Mouse (Mus musculus) lung, postnatal 25 days (tissue): ENCODE data around the gene Gadl1.
"Not testable (repeated sequence)": the region's sequence is repeated elsewhere in the genome, so short reads cannot be mapped to it uniquely, and the experiment has no call there.

Experiments used
- DNase-seq: peaks from one replicate; pipeline ENCODE4 v3.0.0; 2022; ENCODE audit warnings: low spot score

Gene Gadl1

GRCm38 (mm10) chr9:116025371-116025770, 116.1 kb downstream of the Gadl1 start:
- no peak for DNase-seq

DNA sequence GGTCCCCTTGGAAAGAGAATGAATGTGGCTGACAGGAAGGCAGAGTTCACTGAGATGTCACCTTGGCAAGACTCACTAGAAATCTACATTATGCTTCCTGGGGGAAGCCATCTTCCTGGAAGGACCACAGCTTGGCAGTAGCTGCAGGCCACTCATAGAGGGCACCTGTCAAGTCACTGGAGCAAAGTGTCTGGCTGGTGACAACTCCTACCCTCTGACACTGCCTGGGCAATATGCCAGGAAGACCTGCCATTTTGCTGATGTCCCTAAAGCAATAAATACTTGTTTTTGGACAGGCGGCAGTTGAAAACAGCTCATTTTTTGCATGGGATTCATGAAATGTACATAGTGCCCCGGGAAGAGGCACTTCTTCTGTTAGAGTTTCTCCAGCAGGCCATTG, 119.8 kb downstream of the Gadl1 start:
- DNase-seq, result no peak

GRCm38 (mm10) chr9:116032711-116033110, 123.5 kb downstream of the Gadl1 start:
- DNase-seq, result no peak

DNA sequence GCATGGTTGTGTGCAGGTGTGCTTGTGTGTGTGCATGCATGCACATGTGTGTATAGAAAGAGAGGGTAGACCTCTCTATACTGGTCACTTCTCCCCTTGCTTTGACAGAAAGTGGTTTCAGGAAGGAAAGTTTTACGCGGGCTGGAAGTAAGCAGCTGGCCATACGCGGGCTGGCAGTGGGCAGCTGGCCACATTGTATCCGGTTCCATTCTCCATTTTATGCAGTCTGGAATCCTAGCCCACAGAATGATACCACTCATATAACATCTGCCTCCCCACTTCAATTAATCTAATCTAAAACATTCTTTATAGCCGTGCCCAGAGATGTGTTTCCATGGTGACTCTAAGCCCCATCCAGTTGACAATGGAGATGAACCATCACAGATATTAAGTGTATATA, 129.0 kb downstream of the Gadl1 start:
- no peak for DNase-seq

DNA sequence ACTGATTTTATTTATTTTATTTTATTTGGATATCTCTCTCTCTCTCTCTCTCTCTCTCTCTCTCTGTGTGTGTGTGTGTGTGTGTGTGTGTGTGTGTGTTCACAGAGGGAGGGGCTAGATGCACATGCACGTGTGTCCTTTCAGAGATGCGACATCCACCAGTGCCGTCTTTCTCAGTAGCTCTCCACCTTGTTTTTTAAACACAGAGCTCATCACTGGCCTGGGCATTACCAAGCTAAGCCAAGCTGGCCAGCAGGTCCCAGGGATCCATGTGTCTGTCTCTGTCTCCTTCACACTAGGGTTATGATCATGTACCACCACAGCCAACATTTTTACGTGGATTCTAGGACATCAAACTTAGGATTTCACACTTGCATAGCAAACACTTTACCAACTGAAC, 130.7 kb downstream of the Gadl1 start:
- DNase-seq, result no peak

- not testable (repeated sequence) for DNase-seq
These were observed 131.6 kb downstream of the Gadl1 start for GRCm38 (mm10) chr9:116040852-116041251.

DNA sequence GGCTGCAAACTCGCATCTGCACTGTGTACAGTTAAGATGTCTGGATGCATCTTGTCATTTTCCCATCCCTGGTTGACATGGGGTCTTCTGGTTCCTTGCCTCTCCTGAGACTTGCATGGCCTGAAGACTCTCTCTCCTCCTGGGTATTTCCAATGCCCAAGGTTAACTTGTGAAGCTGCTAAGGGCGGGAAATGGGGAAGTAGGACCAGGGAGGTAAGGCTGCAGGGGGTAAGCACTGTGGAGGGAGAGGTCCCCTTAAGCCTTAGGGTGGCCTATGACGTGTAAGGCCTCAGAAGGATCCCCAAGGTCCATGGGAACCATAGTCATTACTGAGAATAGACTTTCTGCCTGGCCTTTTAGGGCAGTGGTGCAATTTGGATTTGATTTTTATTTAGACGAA, 132.1 kb downstream of the Gadl1 start:
- no peak for DNase-seq

DNA sequence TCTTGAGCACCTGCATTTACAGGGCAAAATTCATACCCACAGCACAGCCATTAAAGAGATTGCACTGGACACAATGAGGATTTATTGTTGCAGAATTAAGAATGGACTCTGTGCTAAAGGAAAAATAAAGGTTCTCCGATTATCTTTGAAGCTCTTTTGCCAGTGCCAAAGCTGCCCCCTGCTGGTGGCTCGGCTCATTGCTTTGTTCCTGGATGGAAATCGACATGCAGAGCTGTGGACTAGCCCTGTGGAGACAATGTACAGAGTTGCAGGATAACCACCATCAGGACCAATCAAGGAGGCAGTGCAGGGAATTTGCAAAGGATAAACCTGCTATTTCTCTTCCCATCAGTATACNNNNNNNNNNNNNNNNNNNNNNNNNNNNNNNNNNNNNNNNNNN, 132.5 kb downstream of the Gadl1 start:
- DNase-seq, result peak; percentile 57

- DNase-seq, result no peak
These were observed 140.7 kb downstream of the Gadl1 start for GRCm38 (mm10) chr9:116049985-116050384.

- no peak for DNase-seq
These were observed 144.7 kb downstream of the Gadl1 start for GRCm38 (mm10) chr9:116053976-116054375.

GRCm38 (mm10) chr9:116058475-116058874, 149.2 kb downstream of the Gadl1 start:
- no peak for DNase-seq

DNA sequence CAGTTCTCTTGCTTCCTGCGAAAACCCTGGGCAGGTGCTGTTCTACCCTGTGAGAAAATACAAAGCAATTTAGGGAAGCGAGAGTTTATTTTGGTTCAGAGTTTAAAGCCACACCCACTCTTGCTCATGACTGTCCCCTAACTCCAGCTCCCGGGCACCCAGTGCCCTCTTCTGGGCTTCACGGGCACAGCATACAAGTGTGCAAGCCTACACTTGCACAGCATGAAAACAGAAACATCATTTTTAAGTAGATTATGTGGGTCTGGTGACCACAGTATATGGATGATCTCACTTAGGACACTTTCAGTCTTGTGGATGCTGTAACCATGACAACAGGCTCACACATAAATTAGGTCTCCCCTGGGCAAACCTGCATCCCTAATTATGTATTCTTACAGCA, 149.9 kb downstream of the Gadl1 start:
- peak; percentile 7 for DNase-seq

DNA sequence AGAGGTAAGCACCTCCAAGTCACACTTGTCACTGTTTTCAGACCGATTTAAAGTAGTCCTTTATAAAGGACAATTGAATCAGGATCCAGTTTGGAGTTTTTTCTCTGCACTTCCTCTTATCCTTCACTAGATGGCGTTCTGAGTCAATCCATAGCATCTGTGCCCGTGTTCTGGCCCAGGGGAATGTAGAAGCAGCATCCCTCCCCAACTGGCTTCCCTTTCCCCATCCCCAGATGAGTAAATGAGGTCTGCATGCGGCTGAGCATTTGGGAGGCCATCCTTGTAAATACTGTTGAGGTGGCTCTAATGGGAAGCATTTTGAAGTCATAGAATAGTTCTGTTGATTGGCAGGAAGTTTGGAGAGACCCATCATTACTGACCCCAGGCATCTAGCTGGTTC, 151.4 kb downstream of the Gadl1 start:
- DNase-seq, result no peak

GRCm38 (mm10) chr9:116064774-116065173, 155.5 kb downstream of the Gadl1 start:
- DNase-seq, result no peak

GRCm38 (mm10) chr9:116071561-116071960, 162.3 kb downstream of the Gadl1 start:
- DNase-seq, result not testable (repeated sequence)

- no peak for DNase-seq
These were observed 166.9 kb downstream of the Gadl1 start for GRCm38 (mm10) chr9:116076163-116076562.

DNA sequence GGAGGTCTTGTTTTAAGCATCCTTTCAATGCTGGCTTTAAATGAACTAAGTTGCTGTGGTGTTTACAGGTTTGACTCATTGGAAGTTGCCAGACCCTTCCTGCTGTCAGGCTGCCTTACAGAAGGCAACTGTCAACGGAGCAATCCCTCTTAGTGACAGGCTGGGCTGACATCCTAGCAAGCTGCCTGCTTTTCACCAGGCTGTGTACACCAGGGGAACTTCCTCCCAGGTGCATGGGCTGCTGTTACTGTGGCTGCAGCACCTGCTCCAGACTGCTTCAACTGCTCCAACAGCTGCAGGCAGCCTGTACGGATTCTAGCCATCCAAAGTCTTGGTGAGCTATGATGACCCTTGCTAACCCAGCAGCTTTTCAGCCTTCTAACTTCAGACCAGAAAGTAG, 167.7 kb downstream of the Gadl1 start:
- no peak for DNase-seq

DNA sequence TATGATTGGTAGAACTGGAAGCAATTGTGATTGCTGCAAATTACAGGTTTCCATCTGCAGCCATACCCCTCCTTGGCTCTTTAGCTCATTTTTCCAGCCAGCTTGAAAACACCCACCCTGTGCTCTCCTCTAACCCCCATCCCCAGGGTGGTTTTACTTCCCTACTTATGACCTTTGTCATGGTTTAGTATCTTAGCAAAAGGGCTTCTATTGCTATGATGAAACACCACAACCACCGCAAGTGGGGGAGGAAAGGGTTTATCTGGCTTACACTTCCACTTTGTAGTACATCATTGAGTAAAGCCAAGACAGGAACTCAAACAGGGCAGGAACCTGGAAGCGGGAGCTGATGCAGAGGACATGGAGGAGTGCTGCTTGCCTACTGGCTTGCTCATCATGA, 168.2 kb downstream of the Gadl1 start:
- DNase-seq, result no peak

- no peak for DNase-seq
These were observed 172.5 kb downstream of the Gadl1 start for GRCm38 (mm10) chr9:116081781-116082180.

DNA sequence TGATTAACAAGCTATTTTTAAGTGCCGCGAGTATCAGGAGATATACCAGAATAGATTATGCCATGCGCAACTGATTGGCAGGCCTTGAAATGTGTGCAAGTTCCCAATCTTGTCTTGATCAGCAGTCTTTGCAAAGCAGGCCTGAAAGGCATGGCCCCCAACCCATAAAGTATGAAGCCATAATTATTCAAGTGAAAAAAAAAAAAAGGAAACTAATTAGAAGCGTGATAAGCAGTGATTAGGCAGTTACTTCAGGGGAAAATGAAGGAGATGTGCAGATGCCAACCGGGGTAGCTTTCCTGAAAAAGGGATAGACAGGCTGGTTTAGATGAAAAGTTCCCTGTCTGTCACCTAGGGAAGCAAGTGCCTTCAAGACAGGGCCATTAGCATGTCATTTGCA, 174.0 kb downstream of the Gadl1 start:
- DNase-seq, result no peak

GRCm38 (mm10) chr9:116083726-116084323, 174.6 kb downstream of the Gadl1 start:
- no peak for DNase-seq

GRCm38 (mm10) chr9:116084324-116084931, 175.2 kb downstream of the Gadl1 start:
- peak; percentile 45 for DNase-seq

DNA sequence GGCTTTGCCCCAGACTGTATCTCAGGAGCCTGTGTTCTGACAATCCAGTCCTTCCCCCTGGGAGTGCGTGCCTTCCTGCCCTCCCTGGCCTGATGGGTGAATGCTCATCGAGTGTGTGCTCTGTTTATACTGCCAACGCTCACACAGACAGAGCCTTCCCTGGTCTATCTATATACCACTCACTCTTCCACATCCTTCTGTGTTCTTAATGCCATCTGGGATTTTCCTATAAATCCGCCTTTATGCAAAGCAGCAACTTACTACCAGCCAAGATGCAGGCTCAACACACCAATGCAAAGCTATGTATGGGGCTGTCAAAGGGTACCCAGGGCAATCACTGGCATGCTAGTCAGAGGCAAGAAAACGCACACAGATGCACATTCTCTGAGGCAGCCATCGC, 176.7 kb downstream of the Gadl1 start:
- DNase-seq, result no peak

DNA sequence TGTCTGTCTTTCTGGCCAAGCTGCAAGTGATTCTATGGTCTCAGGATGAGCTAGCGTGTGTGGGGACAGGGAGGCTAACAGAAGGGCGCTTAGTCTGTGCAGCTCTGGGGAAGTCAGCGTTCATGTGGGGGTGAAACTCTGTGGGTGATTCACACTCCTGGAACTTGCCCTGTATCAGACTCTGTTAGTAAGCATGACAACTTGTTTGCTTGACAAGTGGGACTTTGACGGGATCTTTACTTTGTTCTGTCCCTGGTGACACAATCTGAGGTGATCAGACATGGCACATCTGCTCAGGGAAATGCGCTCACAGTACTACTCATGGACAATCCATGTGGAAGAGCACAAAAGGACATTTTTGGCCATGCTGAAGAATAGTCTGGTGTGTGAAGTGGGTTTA, 178.0 kb downstream of the Gadl1 start:
- DNase-seq, result no peak
